Mouse (Mus musculus) ES-E14 (cell line): ENCODE measurements around the gene Sbno2. TPM values are rescaled to one million over a fixed set of nuclear protein-coding genes. Genes with fewer than 3 reads are reported as not detected.

Experiments used
- DNase-seq: peaks from one replicate; pipeline ENCODE4 v3.0.0-alpha.2; 2013; ENCODE audit warnings: low read depth, low spot score
- H3K27ac ChIP-seq: 2 replicates; pipeline ENCODE4 v1.5.1; 2012; ENCODE audit warnings: low read depth, mild to moderate bottlenecking, low read length, moderate library complexity, mixed read lengths; ENCODE audit not compliant: poor library complexity, insufficient read depth, severe bottlenecking
- H3K36me3 ChIP-seq: 2 replicates; pipeline ENCODE4 v1.6.1; 2012; ENCODE audit warnings: mild to moderate bottlenecking, low read length, moderate library complexity, mixed read lengths; ENCODE audit not compliant: control insufficient read depth, poor library complexity, insufficient read depth, severe bottlenecking
- H3K4me1 ChIP-seq, 2 experiments: fragments of 150-350 bp in 1 of 2; sonication (generic) in 1 of 2; 2 replicates each; pipeline ENCODE4 v1.6.1; 2012; ENCODE audit warnings: low read length in 2 of 2, mild to moderate bottlenecking in 1 of 2, mixed read lengths in 1 of 2; ENCODE audit not compliant: control insufficient read depth in 2 of 2, insufficient read depth in 2 of 2, poor library complexity in 1 of 2
- H3K4me3 ChIP-seq, 2 experiments: fragments of 150-350 bp in 1 of 2; sonication (generic) in 1 of 2; 2 replicates each; pipeline ENCODE4 v1.5.1; 2012; ENCODE audit warnings: low read length in 2 of 2, low read depth in 1 of 2, mild to moderate bottlenecking in 1 of 2, mixed read lengths in 1 of 2; ENCODE audit not compliant: insufficient read depth in 1 of 2, poor library complexity in 1 of 2, severe bottlenecking in 1 of 2
- H3K9ac ChIP-seq: 2 replicates; pipeline ENCODE4 v1.6.1; 2012; ENCODE audit warnings: low read depth, mild to moderate bottlenecking, low read length, mixed read lengths; ENCODE audit not compliant: poor library complexity, insufficient read depth, severe bottlenecking
- H3K9me3 ChIP-seq: fragments of 150-350 bp; sonication (generic); 2 replicates; pipeline ENCODE4 v1.6.1; 2012; ENCODE audit warnings: low read depth, mild to moderate bottlenecking, low read length; ENCODE audit not compliant: control insufficient read depth, insufficient read depth
- CHD2 ChIP-seq: IDR thresholded peaks from 2 replicates; pipeline ENCODE4 v1.6.1; 2014; ENCODE audit warnings: mild to moderate bottlenecking, low read depth, low read length, inconsistent platforms
- HCFC1 ChIP-seq: IDR thresholded peaks from 2 replicates; pipeline ENCODE4 v1.6.1; 2012; ENCODE audit warnings: low read length, inconsistent platforms, borderline replicate concordance; ENCODE audit not compliant: insufficient read depth
- MAFK ChIP-seq: IDR thresholded peaks from 2 replicates; pipeline ENCODE4 v1.6.1; 2014; ENCODE audit warnings: mild to moderate bottlenecking, low read depth, low read length, inconsistent platforms; ENCODE audit not compliant: insufficient read depth
- ZC3H11A ChIP-seq: IDR thresholded peaks from 2 replicates; pipeline ENCODE4 v1.6.1; 2012; ENCODE audit warnings: low read depth, mild to moderate bottlenecking, inconsistent platforms, low read length, borderline replicate concordance
- ZNF384 ChIP-seq: IDR thresholded peaks from 2 replicates; pipeline ENCODE4 v1.6.1; 2012; ENCODE audit warnings: low read depth, low read length, inconsistent platforms
- in situ Hi-C, 2 experiments: fragments of 600-800 bp; cut with MboI; formaldehyde crosslinking; loops; one replicate each; pipeline ENCODE4 v1.15.1; 2025; ENCODE audit warnings: low sequenced_read_pairs in 2 of 2, inconsistent platforms in 1 of 2; ENCODE audit not compliant: unreplicated experiment in 2 of 2
- total RNA-seq: library from RNA; depleted of rRNA; stranded (reverse); fragments of 300-350 nt; gene quantifications from 2 replicates; pipeline ENCODE4 v1.2.3, GENCODE M21; 2012

Gene Sbno2
- total RNA-seq, 1 experiment = 36.6 TPM

- in situ Hi-C loops = no loop called here
- H3K4me1 ChIP-seq = peaks cover 5 to 14% of the 10 kb centered on the region in 2 experiments; a peak in 3 of 4 replicates
- peaks cover 33% of the 10 kb centered on the region for H3K36me3 ChIP-seq
- no peak overlapping the region for H3K27ac ChIP-seq
- peak overlapping the region; percentile 48 to 71 for H3K4me3 ChIP-seq
- H3K9me3 ChIP-seq = no peaks in the 10 kb centered on the region
- H3K9ac ChIP-seq = peak overlapping the region; percentile 29; the same call in 1 of the 2 replicates
- no peak for DNase-seq
- no peak for TF ChIP-seq HCFC1
- TF ChIP-seq CHD2 = no peak
- TF ChIP-seq MAFK = no peak
- TF ChIP-seq ZC3H11A = no peak
- TF ChIP-seq ZNF384 = no peak
Measured at GRCm38 (mm10) chr10:80136952-80137625, 31.7 kb upstream of the Sbno2 start.

GRCm38 (mm10) chr10:80136179-80136951 lies 31.0 kb upstream of the Sbno2 start:
- Histone ChIP-seq H3K4me3 (peak overlapping the region; percentile 48 to 71), H3K9me3 (no peaks in the 10 kb centered on the region), H3K9ac (peak overlapping the region; percentile 29; the same call in 1 of the 2 replicates), H3K27ac (no peak overlapping the region), H3K4me1 (peaks cover 5 to 16% of the 10 kb centered on the region in 2 experiments; a peak in 3 of 4 replicates), H3K36me3 (peaks cover 33% of the 10 kb centered on the region)
- TF ChIP-seq ZNF384 = no peak
- TF ChIP-seq ZC3H11A = no peak
- TF ChIP-seq MAFK = no peak
- no peak for TF ChIP-seq CHD2
- TF ChIP-seq HCFC1 = no peak
- in situ Hi-C loops = no loop called here
- DNase-seq = no peak

DNA sequence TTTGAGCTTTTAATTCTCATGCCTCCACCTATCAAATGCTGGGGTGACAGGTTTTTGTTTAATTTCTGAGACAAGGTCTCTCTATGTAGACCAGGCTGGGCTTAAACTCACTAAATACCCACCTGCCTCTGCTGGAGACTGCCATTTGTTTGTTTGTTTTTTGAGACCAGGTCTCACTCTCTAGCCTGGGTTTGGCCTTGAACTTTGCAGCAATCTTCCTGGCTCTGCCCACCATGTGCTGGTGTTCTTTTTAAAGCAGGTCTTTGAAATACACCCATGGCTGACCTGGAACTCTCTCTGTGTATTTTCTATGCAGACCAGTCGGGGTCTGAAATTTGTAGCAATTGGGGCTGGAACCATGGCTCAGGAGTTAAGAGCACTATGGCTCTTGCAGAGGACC lies 30.3 kb upstream of the Sbno2 start:
- Histone ChIP-seq H3K9me3 (no peaks in the 10 kb centered on the region), H3K4me1 (peaks cover 5 to 21% of the 10 kb centered on the region in 2 experiments; a peak in 3 of 4 replicates), H3K4me3 (no peak overlapping the region), H3K9ac (no peak overlapping the region), H3K27ac (no peak overlapping the region), H3K36me3 (peaks cover 37% of the 10 kb centered on the region)
- in situ Hi-C loops = no loop called here
- TF ChIP-seq MAFK (no peak), HCFC1 (no peak), ZNF384 (no peak), CHD2 (no peak), ZC3H11A (no peak)
- DNase-seq = no peak

- Histone ChIP-seq H3K9me3 (no peaks in the 10 kb centered on the region), H3K27ac (no peak overlapping the region), H3K36me3 (peaks cover 41% of the 10 kb centered on the region), H3K4me3 (no peak overlapping the region), H3K4me1 (peaks cover 5 to 22% of the 10 kb centered on the region in 2 experiments; a peak in 3 of 4 replicates), H3K9ac (no peak overlapping the region)
- in situ Hi-C loops = no loop called here
- DNase-seq = no peak
- TF ChIP-seq CHD2 (no peak), MAFK (no peak), HCFC1 (no peak), ZNF384 (no peak), ZC3H11A (no peak)
Measured at GRCm38 (mm10) chr10:80135161-80135560, 29.8 kb upstream of the Sbno2 start.
